Mouse (Mus musculus) heart, embryonic 16.5 days (tissue): ENCODE data around the gene 2700097O09Rik. TPM values are rescaled to one million over a fixed set of nuclear protein-coding genes. Genes with fewer than 3 reads are reported as not detected.
"Not testable (repeated sequence)": the region's sequence is repeated elsewhere in the genome, so short reads cannot be mapped to it uniquely, and the experiment has no call there.

Source experiments
- ATAC-seq: fragments of 200-750 bp; cut with Nextera tagmentation; replicated peaks from 2 replicates; pipeline ENCODE4 v1.8.0; 2017; ENCODE audit warnings: moderate number of reproducible peaks; ENCODE audit not compliant: insufficient read depth, low FRiP score; ENCODE audit errors: extremely low read depth
- H3K27ac ChIP-seq: fragments of 300-500 bp; sonication (generic); 2 replicates; pipeline ENCODE4 v1.5.1; 2014; ENCODE audit warnings: mild to moderate bottlenecking, low read length, control low read depth, moderate library complexity
- H3K27me3 ChIP-seq: fragments of 300-500 bp; sonication (generic); 2 replicates; pipeline ENCODE4 v1.6.1; 2014; ENCODE audit warnings: low read length, mixed read lengths; ENCODE audit not compliant: control insufficient read depth, insufficient read depth
- H3K36me3 ChIP-seq: fragments of 300-500 bp; sonication (generic); 2 replicates; pipeline ENCODE4 v1.6.1; 2014; ENCODE audit not compliant: control insufficient read depth, insufficient read depth
- H3K4me1 ChIP-seq: fragments of 300-500 bp; sonication (generic); 2 replicates; pipeline ENCODE4 v1.6.1; 2014; ENCODE audit warnings: low read length, mixed read lengths; ENCODE audit not compliant: control insufficient read depth, insufficient read depth
- H3K4me2 ChIP-seq: fragments of 300-500 bp; sonication (generic); 2 replicates; pipeline ENCODE4 v1.6.1; 2014; ENCODE audit warnings: low read depth, mild to moderate bottlenecking, control low read depth, low read length
- H3K4me3 ChIP-seq: fragments of 300-500 bp; sonication (generic); 2 replicates; pipeline ENCODE4 v1.5.1; 2014; ENCODE audit warnings: mild to moderate bottlenecking, control low read depth, low read length
- H3K9ac ChIP-seq: fragments of 300-500 bp; sonication (generic); 2 replicates; pipeline ENCODE4 v1.6.1; 2014; ENCODE audit warnings: low read length, control low read depth
- H3K9me3 ChIP-seq: fragments of 300-500 bp; sonication (generic); replicated peaks from 2 replicates; pipeline ENCODE4 v1.6.1; 2016; ENCODE audit warnings: low read length; ENCODE audit not compliant: control insufficient read depth
- WGBS: fragments of 180-500 bp; shearing (Covaris S2); extraction: QIAGEN DNeasy Blood & Tissue Kit; methylation state at CpG from one replicate; pipeline ENCODE4 v1.1.7; 2014; 5-methylcytosine and 5-hydroxymethylcytosine counted together
- polyA plus RNA-seq: library from polyadenylated mRNA; unstranded; fragments of >200 nt; fragmentation: Nextera tagmentation; extraction: Ambion mirVana; gene quantifications from 2 replicates; pipeline ENCODE4 v1.2.1, GENCODE M21; 2015

The 2700097O09Rik gene
- polyA plus RNA-seq = 27.2 and 29.9 TPM in 2 replicates

DNA sequence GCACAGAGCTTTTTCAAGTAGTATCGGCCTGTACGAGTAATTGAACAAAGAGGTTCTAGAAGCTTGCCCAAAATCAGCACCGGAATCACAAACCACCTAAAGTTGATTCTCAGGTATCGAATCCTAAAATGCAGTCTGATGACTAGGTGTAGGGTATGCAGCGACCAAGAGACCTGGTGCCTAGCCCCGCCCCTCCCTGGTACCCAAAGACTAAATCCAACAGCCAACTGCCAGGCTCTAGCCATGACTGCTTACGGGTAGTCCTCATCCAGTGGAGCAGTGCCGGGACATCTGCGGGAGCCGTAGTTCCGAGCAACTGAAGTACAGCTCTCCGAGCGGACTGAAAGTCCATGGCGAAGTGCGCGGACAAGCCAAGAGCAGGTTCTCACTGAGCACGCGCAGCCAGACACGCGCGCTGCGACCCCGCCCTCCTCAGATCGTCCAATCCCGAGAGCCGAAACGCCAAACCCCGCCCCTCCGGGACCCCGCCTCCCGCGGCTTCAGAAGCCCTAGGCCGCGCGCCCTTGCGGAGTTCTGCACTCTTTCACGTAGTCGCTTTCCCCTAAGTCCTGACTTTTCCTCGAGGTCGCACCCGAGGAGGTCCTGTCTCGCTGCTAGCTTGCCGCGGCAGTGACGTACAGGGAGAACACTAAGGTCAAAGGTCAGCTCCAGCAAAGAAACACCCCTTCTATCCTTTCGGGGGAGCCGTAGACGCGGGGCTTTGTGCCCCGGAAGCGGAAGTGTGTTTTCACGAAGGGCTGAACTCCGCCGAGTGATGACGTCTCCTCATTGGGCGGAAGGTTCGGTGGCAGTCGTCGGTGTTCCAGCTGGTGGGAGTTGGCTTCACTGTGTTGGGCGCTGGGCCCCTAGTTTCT, at the start of gene 2700097O09Rik, which contains the start of gene Srp54a:
2700097O09Rik (minus strand) TSS at position 385 of the 875 bp plus-strand sequence.
Srp54a (plus strand) TSS at position 537 of the 875 bp plus-strand sequence.
- Histone ChIP-seq H3K9ac (peak within 1 kb of the TSS; percentile 87), H3K4me2 (peak within 1 kb of the TSS; percentile 77), H3K27ac (peak within 1 kb of the TSS; percentile 92), H3K4me3 (peak within 1 kb of the TSS; percentile 74)
- under 1% methylated on average over 55 of the region's 60 CpGs for WGBS
- not testable (repeated sequence) for H3K36me3 ChIP-seq, H3K9me3 ChIP-seq, H3K4me1 ChIP-seq, H3K27me3 ChIP-seq
- peak; percentile 98 for ATAC-seq

DNA sequence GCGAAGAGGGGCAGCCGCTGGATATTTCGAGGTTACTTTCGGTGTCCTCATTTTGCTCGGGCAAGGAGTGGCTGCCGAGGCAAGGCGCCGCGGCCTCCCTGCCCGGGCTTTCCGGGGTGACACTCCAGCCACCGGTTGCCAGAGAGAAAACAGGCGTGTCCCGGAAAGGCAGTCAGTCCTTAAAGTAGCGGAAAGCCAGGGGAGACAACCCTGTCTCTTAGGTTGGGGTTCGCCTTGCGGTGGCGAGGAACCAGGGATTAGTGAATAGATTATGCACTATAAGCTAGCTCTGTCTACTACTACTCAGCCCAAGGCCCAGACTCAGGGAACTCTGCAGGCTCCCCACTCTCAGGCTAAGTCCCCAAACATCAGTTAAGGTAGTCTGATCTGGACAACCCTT, 44.8 kb upstream of the 2700097O09Rik start:
- H3K27me3 ChIP-seq, H3K4me3 ChIP-seq, H3K9ac ChIP-seq, H3K27ac ChIP-seq, H3K4me2 ChIP-seq, H3K4me1 ChIP-seq, H3K9me3 ChIP-seq, H3K36me3 ChIP-seq: not testable (repeated sequence)
- no CpG with 5 or more reads among the region's 18 CpGs for WGBS
- ATAC-seq = peak; percentile 64

- H3K9ac ChIP-seq, H3K36me3 ChIP-seq, H3K4me3 ChIP-seq, H3K27me3 ChIP-seq, H3K27ac ChIP-seq, H3K9me3 ChIP-seq, H3K4me2 ChIP-seq, H3K4me1 ChIP-seq: not testable (repeated sequence)
- WGBS = no CpG with 5 or more reads among the region's 40 CpGs
- peak; percentile 96 for ATAC-seq
Measured at GRCm38 (mm10) chr12:55124242-55124641, 44.3 kb upstream of the 2700097O09Rik start, which contains the start of gene Fam177a. Gene Fam177a (plus strand): TSS chr12:55124469.

DNA sequence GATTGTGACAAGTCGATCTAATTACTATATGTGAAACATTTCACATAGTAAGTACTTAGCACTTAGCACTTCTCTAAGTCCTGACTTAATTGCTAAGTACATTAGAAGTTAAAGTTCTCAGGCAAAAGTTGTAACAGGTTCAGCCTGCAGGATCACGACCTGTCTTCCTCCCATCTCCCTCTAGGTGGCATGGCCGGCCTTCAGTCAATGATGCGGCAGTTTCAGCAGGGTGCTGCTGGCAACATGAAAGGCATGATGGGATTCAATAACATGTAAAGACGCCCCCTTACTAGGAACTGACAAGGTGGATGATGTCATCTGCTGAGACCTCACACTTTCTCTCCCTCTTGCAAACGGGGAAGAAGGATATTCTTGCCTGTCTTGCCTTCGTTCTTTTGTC, 32.7 kb upstream of the 2700097O09Rik start:
- not testable (repeated sequence) for H3K9ac ChIP-seq, ATAC-seq, H3K27ac ChIP-seq, H3K4me2 ChIP-seq, H3K36me3 ChIP-seq, H3K27me3 ChIP-seq, H3K4me1 ChIP-seq, H3K9me3 ChIP-seq, H3K4me3 ChIP-seq
- whole genome bisulfite sequencing = no CpG with 5 or more reads among the region's 7 CpGs

DNA sequence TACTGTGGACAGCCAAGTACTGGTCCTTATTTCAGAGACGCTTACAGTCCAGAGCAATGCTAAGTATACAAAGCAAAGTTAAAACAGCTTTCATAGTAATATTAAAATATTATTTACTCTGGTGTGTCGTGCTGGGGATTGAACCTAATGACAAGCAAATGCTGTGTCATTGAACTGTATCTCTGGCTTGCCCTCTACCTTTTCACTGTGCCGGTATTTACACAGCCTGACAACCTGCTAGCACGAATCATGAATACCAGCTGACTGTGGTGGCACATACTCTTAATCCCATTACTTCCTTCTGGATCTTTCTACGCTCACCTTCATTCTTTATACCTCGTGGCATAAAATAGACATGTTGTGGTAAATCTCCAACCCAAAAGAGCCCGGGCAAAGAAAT, 12.2 kb upstream of the 2700097O09Rik start:
- H3K27ac ChIP-seq, H3K4me1 ChIP-seq, H3K4me3 ChIP-seq, ATAC-seq, H3K27me3 ChIP-seq, H3K9me3 ChIP-seq, H3K36me3 ChIP-seq, H3K4me2 ChIP-seq, H3K9ac ChIP-seq: not testable (repeated sequence)
- 90% methylated on average over 1 of the region's 7 CpGs for WGBS

DNA sequence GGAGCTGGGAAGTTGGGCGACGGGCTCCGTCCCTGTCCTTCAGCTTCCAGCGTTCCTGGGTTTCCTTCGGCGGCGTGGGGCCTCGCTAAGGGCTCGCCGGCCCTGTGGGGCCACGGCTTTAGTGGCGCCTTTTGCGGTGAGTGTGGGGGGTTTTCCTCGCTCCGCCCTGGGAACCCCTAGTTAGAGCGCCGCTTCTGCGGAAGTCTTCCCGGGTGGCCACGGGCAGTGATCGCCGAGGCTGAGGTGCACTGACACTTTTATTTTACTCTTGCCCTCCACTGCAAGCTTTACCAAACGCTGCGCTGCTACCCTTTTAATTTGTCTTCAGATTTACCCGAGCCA, 662 bp upstream of the 2700097O09Rik start:
- not testable (repeated sequence) for H3K9me3 ChIP-seq, H3K4me1 ChIP-seq, H3K36me3 ChIP-seq, H3K27me3 ChIP-seq
- peak overlapping the region; percentile 51 for H3K4me2 ChIP-seq
- under 1% methylated on average over 25 of the region's 25 CpGs for WGBS
- H3K4me3 ChIP-seq = peak overlapping the region; percentile 74
- peak; percentile 44 for ATAC-seq
- H3K27ac ChIP-seq = peak overlapping the region; percentile 92
- peak overlapping the region; percentile 87 for H3K9ac ChIP-seq

DNA sequence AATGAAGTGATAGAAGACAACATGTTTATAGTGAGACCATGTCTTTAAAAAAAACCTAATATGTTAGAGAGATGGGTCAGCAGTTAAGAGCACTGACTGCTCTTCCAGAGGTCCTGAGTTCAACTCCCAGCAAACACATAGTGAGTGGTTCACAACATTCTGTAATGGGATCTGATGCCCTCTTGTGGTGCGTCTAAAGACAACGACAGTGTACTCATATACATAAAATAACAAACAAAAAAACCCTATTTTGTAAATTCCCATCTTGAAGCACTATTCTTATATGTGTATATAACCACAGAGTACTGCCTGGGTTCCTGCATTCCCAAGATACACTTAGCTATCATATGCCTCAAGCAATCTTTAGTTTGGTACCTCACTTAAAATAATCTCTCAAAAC, 1.2 kb downstream of the 2700097O09Rik start:
- not testable (repeated sequence) for H3K9ac ChIP-seq, ATAC-seq, H3K27ac ChIP-seq, H3K36me3 ChIP-seq, H3K27me3 ChIP-seq, H3K9me3 ChIP-seq, H3K4me3 ChIP-seq, H3K4me1 ChIP-seq, H3K4me2 ChIP-seq
- WGBS = 47% methylated on average over 2 of the region's 2 CpGs

GRCm38 (mm10) chr12:55075296-55075695, 4.6 kb downstream of the 2700097O09Rik start:
- 95% methylated on average over 2 of the region's 2 CpGs for WGBS
- Histone ChIP-seq H3K36me3 (no peaks in the 10 kb centered on the region), H3K4me3 (no peak overlapping the region), H3K9ac (no peak overlapping the region), H3K4me1 (no peaks in the 10 kb centered on the region; the same call in 1 of the 2 replicates), H3K27me3 (no peaks in the 10 kb centered on the region), H3K27ac (no peak overlapping the region), H3K9me3 (no peaks in the 10 kb centered on the region), H3K4me2 (no peak overlapping the region)
- ATAC-seq = no peak

GRCm38 (mm10) chr12:55073686-55074085, 6.2 kb downstream of the 2700097O09Rik start:
- WGBS = 63% methylated on average over 7 of the region's 7 CpGs
- Histone ChIP-seq H3K4me2 (no peak overlapping the region), H3K27ac (no peak overlapping the region), H3K36me3 (no peaks in the 10 kb centered on the region), H3K4me1 (no peaks in the 10 kb centered on the region; the same call in 1 of the 2 replicates), H3K27me3 (no peaks in the 10 kb centered on the region), H3K9me3 (no peaks in the 10 kb centered on the region), H3K4me3 (no peak overlapping the region), H3K9ac (no peak overlapping the region)
- no peak for ATAC-seq
